Mouse (Mus musculus): Measurements from ENCODE around the gene Cxcr2. TPM values are rescaled to one million over a fixed set of nuclear protein-coding genes. Genes with fewer than 3 reads are reported as not detected.
A peak's percentile ranks its signal among the peaks of the same experiment; 100 is the strongest.

Cxcr2 gene
- polyA plus RNA-seq, 1 experiment from 2014 or later: 0.10 TPM

DNA sequence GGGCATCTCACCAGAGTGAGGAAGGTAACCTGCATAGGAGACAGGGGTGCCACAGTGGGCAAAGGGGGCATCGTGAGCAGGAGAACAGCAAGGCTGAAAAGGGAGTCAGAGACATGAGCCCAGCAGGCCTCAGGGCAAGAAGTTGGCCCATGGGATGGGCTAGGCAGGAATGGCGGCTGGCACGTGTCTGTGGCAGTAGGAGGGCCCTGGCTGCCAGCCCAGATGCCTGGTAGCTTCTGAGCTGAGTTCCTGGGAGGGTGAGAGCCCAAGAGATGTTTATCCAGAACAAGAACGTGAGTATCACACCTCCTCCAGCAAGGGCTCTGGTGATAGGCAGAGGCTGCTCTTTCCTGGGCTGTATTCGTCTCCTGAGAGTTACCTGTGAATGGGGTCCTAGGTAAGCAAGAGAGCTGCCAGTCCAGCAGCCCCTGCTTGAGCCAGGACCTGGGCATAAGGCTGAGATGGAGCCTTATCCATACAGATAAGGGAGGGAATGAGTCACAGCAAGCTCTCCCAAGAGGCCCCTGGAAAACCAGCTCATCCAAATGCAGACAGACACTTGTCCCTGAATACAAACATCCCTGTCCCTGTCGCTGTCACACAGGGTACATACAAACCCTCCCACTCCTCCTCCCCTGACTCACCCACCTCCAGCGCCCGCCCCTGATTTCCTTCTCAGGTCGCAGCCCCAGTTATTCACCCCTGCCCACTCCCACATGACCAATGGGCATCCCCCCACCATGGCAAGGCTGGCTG, 31.8 kb upstream of the Cxcr2 start:
- 0 out of 2 replicates have a peak overlapping the region, but pooled peaks have one; percentile 9 for H3K4me2 ChIP-seq (replicated peaks)
- no peak overlapping the region for H3K27ac ChIP-seq (replicated peaks)
- H3K4me3 ChIP-seq: no peak overlapping the region
- peaks cover 18% of the 10 kb centered on the region for H3K4me1 ChIP-seq
- no peaks in the 10 kb centered on the region for H3K36me3 ChIP-seq
- H3K9ac ChIP-seq (replicated peaks): no peak overlapping the region
- whole genome bisulfite sequencing: 59% methylated on average over 9 of the region's 9 CpGs
- ATAC-seq (ENCODE audit: low FRiP score, low read depth): no peak
- peaks cover 56% of the 10 kb centered on the region for H3K27me3 ChIP-seq
- no peaks in the 10 kb centered on the region for H3K9me3 ChIP-seq

DNA sequence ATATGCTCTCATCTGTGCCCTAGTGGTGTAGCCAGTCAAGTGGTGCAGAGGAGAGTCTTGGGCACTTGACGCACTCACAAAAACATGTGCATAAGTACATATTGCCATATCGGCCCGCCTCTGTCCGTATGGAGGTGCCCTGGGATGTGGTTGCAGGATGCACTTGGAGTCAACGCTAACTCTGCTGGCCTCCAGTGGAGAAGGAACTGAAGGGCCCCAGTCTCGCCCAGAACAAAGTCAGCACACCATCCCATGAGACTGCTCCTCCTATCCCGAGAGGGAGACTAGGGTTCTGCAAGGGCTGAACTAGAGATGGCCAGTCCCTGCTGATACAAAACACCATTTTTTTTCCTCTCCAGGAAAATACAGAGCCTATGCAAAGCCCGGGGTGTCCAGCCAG, 30.6 kb upstream of the Cxcr2 start:
- Histone ChIP-seq H3K27me3 (peaks cover 62% of the 10 kb centered on the region), H3K4me3 (peak overlapping the region; percentile 54), H3K27ac (replicated peaks) (no peak overlapping the region)

DNA sequence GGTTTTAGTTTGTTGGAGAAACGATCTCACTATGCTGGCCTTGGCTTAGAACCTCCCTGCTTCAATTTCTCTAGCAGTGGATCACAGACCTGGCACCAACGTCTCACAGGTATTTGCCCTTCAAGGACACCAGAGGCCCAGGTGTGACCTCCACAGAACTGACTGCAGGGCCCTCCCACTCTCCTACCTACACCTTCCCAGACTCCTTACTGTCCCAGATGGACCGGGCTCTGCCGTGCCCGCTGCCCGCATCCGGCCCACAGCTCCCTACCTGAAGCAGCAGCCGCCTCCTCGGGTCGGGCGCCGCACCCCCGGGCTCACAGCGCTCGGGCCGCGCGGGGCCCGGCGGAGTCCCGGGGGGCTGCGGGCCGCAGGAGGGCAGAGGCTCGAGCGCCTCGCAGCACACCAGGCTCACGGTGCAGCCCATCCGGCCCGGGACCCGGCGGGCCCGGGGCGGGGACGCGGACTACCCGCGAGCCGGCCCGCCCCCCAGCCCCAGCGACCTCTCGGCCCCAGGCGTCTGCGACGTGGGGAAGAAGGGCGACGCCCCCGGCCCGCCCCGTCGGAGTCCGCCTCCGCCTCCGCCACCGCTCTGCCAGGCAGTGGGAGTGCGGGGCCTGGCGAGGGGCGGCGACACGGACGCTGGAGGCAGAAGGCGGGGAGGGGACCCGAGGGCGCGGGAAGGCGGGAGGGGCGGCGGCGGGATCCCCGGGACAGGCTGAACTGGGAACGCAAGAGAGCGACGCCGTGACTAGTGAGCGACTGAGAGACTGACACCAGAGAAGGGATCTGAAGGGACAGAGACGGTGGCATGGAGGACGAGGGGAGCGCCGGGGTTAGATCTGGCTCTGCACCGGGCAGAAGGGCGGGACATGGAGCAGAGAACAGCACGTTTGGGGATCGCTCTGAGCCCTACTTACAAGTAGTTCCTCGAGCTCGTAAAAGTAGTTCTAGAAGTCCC, 29.5 kb upstream of the Cxcr2 start, which contains the start of gene Tns1:
Tns1 (minus strand) TSS at position 429 of the 961 bp plus-strand sequence.
- under 1% methylated on average over 83 of the region's 84 CpGs for WGBS
- Histone ChIP-seq H3K27ac (replicated peaks) (no peak within 1 kb of the TSS), H3K27me3 (peaks cover 62% of the 10 kb centered on the region), H3K9ac (replicated peaks) (peak within 1 kb of the TSS; percentile 60), H3K36me3 (no peaks in the 10 kb centered on the region), H3K4me1 (peaks cover 18% of the 10 kb centered on the region), H3K4me3 (peak within 1 kb of the TSS; percentile 54), H3K4me2 (replicated peaks) (peak within 1 kb of the TSS; percentile 68), H3K9me3 (no peaks in the 10 kb centered on the region)
- peak; percentile 66 for ATAC-seq (ENCODE audit: low FRiP score, low read depth)

More for the DNA sequence above, 30.6 kb upstream of the Cxcr2 start:
- no peaks in the 10 kb centered on the region for H3K36me3 ChIP-seq
- no peak for ATAC-seq (ENCODE audit: low FRiP score, low read depth)
- peak overlapping the region; percentile 68 for H3K4me2 ChIP-seq (replicated peaks)
- 67% methylated on average over 8 of the region's 8 CpGs for WGBS
- no peaks in the 10 kb centered on the region for H3K9me3 ChIP-seq
- H3K4me1 ChIP-seq: peaks cover 18% of the 10 kb centered on the region
- H3K9ac ChIP-seq (replicated peaks): no peak overlapping the region

DNA sequence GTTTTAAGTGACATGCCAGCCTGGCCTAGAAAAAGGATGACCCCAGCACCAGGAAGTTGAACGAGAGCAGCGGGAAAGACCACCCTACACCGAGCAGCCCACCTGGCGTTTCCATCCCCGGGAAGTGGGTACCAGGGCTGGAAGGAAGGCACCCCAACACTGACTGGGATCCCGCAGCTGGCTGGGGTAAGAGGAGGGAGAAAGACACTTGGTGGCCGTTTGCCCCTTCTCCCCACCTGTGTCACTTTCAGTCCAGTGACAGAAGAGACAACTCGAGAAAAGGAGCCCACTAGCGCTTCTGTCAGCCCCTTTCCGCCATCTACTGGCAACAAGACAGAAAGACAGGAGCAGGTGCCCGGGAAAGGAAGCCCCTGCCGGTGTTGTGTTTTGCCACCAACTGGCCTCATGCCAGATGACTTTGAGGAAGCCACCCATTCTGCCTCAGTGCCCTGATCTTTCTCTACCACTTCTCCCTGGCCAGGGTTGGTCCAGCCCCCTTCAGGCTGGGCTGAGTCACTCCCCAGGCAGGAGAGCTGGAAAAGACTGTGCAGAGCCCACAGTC, 28.7 kb upstream of the Cxcr2 start, which contains the start of gene Rufy4:
Rufy4 (plus strand) TSS at position 551 of the 562 bp plus-strand sequence.
- WGBS: 0% methylated on average over 12 of the region's 12 CpGs
- peak within 1 kb of the TSS; percentile 54 for H3K4me3 ChIP-seq
- no peaks in the 10 kb centered on the region for H3K9me3 ChIP-seq
- peak; percentile 52 for ATAC-seq (ENCODE audit: low FRiP score, low read depth)
- peak within 1 kb of the TSS; percentile 68 for H3K4me2 ChIP-seq (replicated peaks)
- no peaks in the 10 kb centered on the region for H3K36me3 ChIP-seq
- H3K4me1 ChIP-seq: peaks cover 18% of the 10 kb centered on the region
- H3K27me3 ChIP-seq: peaks cover 62% of the 10 kb centered on the region
- H3K27ac ChIP-seq (replicated peaks): no peak within 1 kb of the TSS
- H3K9ac ChIP-seq (replicated peaks): peak within 1 kb of the TSS; percentile 60

DNA sequence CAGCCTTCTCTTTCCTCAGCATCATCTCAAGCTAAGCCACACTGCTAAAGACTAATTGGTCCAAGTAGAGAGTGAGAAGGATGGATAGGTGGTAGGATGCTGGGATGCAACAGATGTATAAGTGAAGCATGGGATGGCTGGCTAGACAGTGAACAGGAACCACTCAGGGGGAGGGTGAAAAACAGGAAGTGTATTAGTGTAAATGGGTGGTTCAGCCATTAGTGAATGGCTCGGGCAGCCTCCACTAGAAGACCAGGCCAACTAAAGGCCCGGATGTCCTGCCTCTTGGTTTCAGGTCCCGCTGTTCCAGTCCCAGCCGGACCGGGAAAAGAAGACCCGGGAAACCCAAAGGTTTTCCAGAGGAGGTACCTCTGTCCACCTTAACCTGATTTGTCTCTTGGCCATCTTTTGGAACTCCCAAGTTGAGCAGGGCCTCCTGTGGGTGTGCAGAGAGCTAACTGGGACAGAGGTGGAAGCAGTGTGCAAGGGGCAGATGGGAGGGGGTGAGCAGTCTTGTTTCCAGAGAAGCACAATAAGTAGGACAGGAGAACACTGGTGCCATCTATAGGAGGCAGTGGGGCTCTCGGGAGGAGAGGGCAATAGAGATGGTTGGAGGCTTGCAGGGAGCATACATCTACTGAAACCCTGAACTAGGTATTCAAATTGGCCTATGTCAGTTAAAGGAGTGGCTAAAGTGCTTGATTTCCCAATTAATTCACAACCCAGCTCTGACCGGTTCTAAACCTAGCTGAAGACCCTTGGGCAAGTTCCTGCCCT, 22.7 kb upstream of the Cxcr2 start:
- Histone ChIP-seq H3K9me3 (no peaks in the 10 kb centered on the region), H3K9ac (replicated peaks) (no peak overlapping the region), H3K36me3 (no peaks in the 10 kb centered on the region), H3K4me2 (replicated peaks) (no peak overlapping the region), H3K27me3 (peaks cover 17% of the 10 kb centered on the region), H3K27ac (replicated peaks) (no peak overlapping the region), H3K4me3 (no peak overlapping the region), H3K4me1 (no peaks in the 10 kb centered on the region)
- WGBS: 85% methylated on average over 8 of the region's 8 CpGs
- ATAC-seq (ENCODE audit: low FRiP score, low read depth): no peak

DNA sequence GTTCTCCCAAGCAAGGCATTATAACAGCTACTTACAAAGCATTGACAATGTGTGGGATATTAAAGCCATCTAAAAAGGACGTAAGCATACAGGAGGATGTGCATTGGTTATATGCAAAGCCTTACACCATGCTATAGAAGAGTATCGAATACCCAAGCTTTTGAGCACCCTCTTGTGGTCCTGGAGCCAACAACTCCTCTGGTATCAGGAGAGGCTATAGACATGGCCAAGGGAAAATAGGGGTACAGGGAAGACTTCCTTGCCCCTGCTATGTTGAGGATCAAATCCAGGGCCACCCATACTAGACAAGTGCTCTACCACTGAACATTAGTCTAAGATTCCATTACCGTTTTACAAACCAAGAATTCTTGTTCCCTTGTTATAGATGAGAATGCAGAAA, 21.8 kb upstream of the Cxcr2 start:
- no peaks in the 10 kb centered on the region for H3K9me3 ChIP-seq
- 0 out of 2 replicates have a peak, but pooled peaks cover 13% of the 10 kb centered on the region for H3K27me3 ChIP-seq
- H3K27ac ChIP-seq (replicated peaks): no peak overlapping the region
- no peaks in the 10 kb centered on the region for H3K4me1 ChIP-seq
- H3K9ac ChIP-seq (replicated peaks): no peak overlapping the region
- no peak overlapping the region for H3K4me2 ChIP-seq (replicated peaks)
- WGBS: 72% methylated on average over 3 of the region's 3 CpGs
- H3K36me3 ChIP-seq: no peaks in the 10 kb centered on the region
- no peak overlapping the region for H3K4me3 ChIP-seq
- no peak for ATAC-seq (ENCODE audit: low FRiP score, low read depth)

DNA sequence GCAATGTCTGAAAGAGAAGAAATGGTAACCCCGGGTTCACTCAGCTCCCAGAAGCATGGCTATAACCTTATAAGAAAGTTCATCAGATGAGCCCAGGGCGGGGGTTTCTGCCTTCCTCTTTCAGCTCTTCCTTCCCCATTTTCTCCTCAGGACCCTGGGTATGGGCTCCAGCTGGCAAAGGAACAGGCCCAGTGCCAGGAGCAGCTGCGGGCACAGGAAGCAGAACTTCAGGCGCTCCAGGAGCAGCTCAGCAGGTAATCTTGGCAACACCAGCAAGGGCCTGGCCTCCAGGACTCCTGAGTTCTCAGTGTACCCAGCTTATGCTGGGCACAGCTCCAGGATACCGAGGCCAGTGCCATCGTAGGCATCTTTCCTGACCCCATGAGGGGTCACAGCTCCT, 19.8 kb upstream of the Cxcr2 start:
- Histone ChIP-seq H3K4me3 (no peak overlapping the region), H3K36me3 (no peaks in the 10 kb centered on the region), H3K27me3 (0 out of 2 replicates have a peak, but pooled peaks cover 8% of the 10 kb centered on the region), H3K4me2 (replicated peaks) (no peak overlapping the region), H3K9me3 (no peaks in the 10 kb centered on the region), H3K27ac (replicated peaks) (no peak overlapping the region), H3K4me1 (no peaks in the 10 kb centered on the region), H3K9ac (replicated peaks) (no peak overlapping the region)
- ATAC-seq (ENCODE audit: low FRiP score, low read depth): no peak
- WGBS: 83% methylated on average over 6 of the region's 6 CpGs

DNA sequence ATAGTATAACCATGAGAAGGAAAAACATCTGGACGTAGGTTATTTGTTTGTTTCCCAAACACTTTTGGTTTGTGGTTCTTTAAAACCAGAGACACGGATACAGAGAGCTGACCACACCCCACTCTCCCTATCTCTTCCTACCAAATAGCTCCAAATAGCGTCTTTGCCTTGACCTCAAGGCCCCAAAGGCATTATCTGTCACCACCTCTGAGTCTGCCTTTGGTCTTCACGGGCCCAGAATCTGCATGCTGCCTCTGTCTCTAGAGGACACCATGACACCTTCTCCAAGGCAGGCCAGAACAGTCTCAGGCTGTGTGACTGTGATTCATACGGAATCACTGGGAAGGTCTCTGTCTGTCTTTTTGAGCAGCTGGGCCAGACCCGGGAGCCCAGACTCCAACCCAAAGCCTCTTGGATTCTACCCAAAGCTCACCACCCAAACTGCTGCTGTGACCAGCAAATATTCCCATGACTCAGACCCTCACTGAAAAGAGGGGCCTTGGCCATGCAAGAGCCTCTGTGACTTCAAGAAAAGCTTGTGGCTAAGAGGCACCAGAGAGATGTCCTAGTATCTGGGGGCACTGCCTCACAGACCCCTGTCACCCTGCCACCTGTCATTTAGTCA, 18.4 kb upstream of the Cxcr2 start:
- no peaks in the 10 kb centered on the region for H3K9me3 ChIP-seq
- H3K4me2 ChIP-seq (replicated peaks): no peak overlapping the region
- no peak overlapping the region for H3K9ac ChIP-seq (replicated peaks)
- no peaks in the 10 kb centered on the region for H3K36me3 ChIP-seq
- ATAC-seq (ENCODE audit: low FRiP score, low read depth): no peak
- WGBS: 83% methylated on average over 6 of the region's 6 CpGs
- no peak overlapping the region for H3K27ac ChIP-seq (replicated peaks)
- H3K4me1 ChIP-seq: no peaks in the 10 kb centered on the region
- 0 out of 2 replicates have a peak, but pooled peaks cover 8% of the 10 kb centered on the region for H3K27me3 ChIP-seq
- H3K4me3 ChIP-seq: no peak overlapping the region

DNA sequence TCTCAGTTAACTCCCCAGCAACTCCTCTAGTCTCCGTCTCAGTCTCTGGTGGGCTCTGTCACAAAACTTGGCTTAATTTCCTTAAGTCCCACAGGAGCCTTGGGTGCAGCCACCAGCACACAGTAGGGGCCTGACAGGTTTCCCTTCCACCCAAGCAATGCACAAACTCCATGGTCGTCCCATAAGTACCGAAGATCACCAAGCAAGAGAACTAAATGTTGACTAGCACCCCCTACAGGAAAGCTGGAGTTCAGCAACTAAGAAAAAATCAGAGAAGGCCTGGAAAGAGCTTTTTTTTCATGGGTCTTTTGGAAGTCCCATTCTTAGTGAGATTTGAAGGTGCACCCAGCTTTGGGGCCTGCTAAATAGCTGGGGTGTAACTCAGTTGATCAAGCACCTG, 14.4 kb upstream of the Cxcr2 start:
- Histone ChIP-seq H3K4me3 (no peak overlapping the region), H3K9ac (replicated peaks) (no peak overlapping the region), H3K27ac (replicated peaks) (no peak overlapping the region), H3K36me3 (no peaks in the 10 kb centered on the region), H3K9me3 (no peaks in the 10 kb centered on the region), H3K4me1 (no peaks in the 10 kb centered on the region), H3K4me2 (replicated peaks) (no peak overlapping the region), H3K27me3 (0 out of 2 replicates have a peak, but pooled peaks cover 2% of the 10 kb centered on the region)
- WGBS: 62% methylated on average over 3 of the region's 3 CpGs
- ATAC-seq (ENCODE audit: low FRiP score, low read depth): no peak

DNA sequence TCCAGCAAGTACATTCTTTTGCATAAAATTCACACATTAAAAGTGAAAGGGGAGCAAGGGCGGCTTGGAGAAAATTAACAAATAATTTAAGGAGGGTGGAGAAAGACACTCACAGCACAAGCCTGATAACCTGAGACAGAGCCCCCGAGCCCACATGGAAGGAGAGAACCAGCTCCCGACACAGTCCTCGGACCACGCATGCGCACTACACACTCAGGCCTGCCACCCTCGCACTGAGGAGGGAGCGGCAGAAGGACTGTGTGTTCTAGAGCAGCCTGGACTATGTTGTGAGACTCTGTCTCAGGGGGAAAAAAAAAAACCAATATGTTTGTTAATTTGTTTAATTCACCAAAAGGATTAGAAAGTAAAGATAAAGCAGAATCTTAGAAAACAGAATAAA, 12.0 kb upstream of the Cxcr2 start:
- Histone ChIP-seq H3K36me3 (no peaks in the 10 kb centered on the region), H3K4me3 (no peak overlapping the region), H3K27ac (replicated peaks) (no peak overlapping the region), H3K4me1 (no peaks in the 10 kb centered on the region), H3K4me2 (replicated peaks) (no peak overlapping the region), H3K9me3 (no peaks in the 10 kb centered on the region), H3K9ac (replicated peaks) (no peak overlapping the region), H3K27me3 (0 out of 2 replicates have a peak, but pooled peaks cover 2% of the 10 kb centered on the region)
- ATAC-seq (ENCODE audit: low FRiP score, low read depth): no peak
- WGBS: 76% methylated on average over 8 of the region's 8 CpGs

Measured in midbrain, embryonic 12.5 days (tissue).